Mouse (Mus musculus) forebrain, embryonic 16.5 days (tissue): ENCODE measurements around the gene 4931409K22Rik. TPM values are rescaled to one million over a fixed set of nuclear protein-coding genes. Genes with fewer than 3 reads are reported as not detected.
A peak's percentile ranks its signal among the peaks of the same experiment; 100 is the strongest.

Experiments used
- ATAC-seq: fragments of 200-750 bp; cut with Nextera tagmentation; 2 replicates; pipeline ENCODE4 v1.8.0; 2017; ENCODE audit warnings: mild to moderate bottlenecking, moderate library complexity
- H3K27ac ChIP-seq: fragments of 300-500 bp; sonication (generic); 2 replicates; pipeline ENCODE4 v1.5.1; 2014; ENCODE audit warnings: low read length, control low read depth
- H3K27me3 ChIP-seq: fragments of 300-500 bp; sonication (generic); replicated peaks from 2 replicates; pipeline ENCODE4 v1.6.1; 2014; ENCODE audit warnings: low read length; ENCODE audit not compliant: control insufficient read depth, insufficient read depth
- H3K36me3 ChIP-seq: fragments of 300-500 bp; sonication (generic); 2 replicates; pipeline ENCODE4 v1.6.1; 2014; ENCODE audit not compliant: control insufficient read depth, insufficient read depth
- H3K4me1 ChIP-seq: fragments of 300-500 bp; sonication (generic); replicated peaks from 2 replicates; pipeline ENCODE4 v1.6.1; 2014; ENCODE audit warnings: low read length; ENCODE audit not compliant: control insufficient read depth, insufficient read depth
- H3K4me2 ChIP-seq: fragments of 300-500 bp; sonication (generic); 2 replicates; pipeline ENCODE4 v1.6.1; 2014; ENCODE audit warnings: mild to moderate bottlenecking, low read length, control low read depth
- H3K4me3 ChIP-seq: fragments of 300-500 bp; sonication (generic); replicated peaks from 2 replicates; pipeline ENCODE4 v1.5.1; 2014; ENCODE audit warnings: mild to moderate bottlenecking, low read length, control low read depth
- H3K9ac ChIP-seq: fragments of 300-500 bp; sonication (generic); replicated peaks from 2 replicates; pipeline ENCODE4 v1.6.1; 2014; ENCODE audit warnings: low read depth, low read length, control low read depth
- H3K9me3 ChIP-seq: fragments of 300-500 bp; sonication (generic); 2 replicates; pipeline ENCODE4 v1.6.1; 2016; ENCODE audit warnings: low read length; ENCODE audit not compliant: control insufficient read depth
- WGBS: fragments of 180-500 bp; shearing (Covaris S2); extraction: QIAGEN DNeasy Blood & Tissue Kit; methylation state at CpG from one replicate; pipeline ENCODE4 v1.1.7; 2014; 5-methylcytosine and 5-hydroxymethylcytosine counted together
- polyA plus RNA-seq: library from polyadenylated mRNA; unstranded; fragments of >200 nt; fragmentation: Nextera tagmentation; extraction: Ambion mirVana; gene quantifications from 2 replicates; pipeline ENCODE4 v1.2.1, GENCODE M21; 2015

Gene 4931409K22Rik
- polyA plus RNA-seq, 1 experiment from 2014 or later = 0.35 TPM

- no peaks in the 10 kb centered on the region for H3K36me3 ChIP-seq
- ATAC-seq = no peak; the same call in 1 of the 2 replicates
- WGBS = 48% methylated on average over 2 of the region's 2 CpGs
- no peaks in the 10 kb centered on the region for H3K9me3 ChIP-seq
- H3K4me2 ChIP-seq = peak overlapping the region; percentile 50
- H3K9ac ChIP-seq = peak overlapping the region; percentile 44
- peaks cover 14% of the 10 kb centered on the region for H3K4me1 ChIP-seq
- H3K27ac ChIP-seq = peak overlapping the region; percentile 42
- H3K4me3 ChIP-seq = peak overlapping the region; percentile 15
- H3K27me3 ChIP-seq = no peaks in the 10 kb centered on the region
Observed at GRCm38 (mm10) chr5:24551317-24551688, 5.3 kb downstream of the 4931409K22Rik start.

GRCm38 (mm10) chr5:24550598-24551316, 5.9 kb downstream of the 4931409K22Rik start:
- Histone ChIP-seq H3K4me1 (peaks cover 14% of the 10 kb centered on the region), H3K27me3 (no peaks in the 10 kb centered on the region), H3K9ac (peak overlapping the region; percentile 44), H3K4me3 (peak overlapping the region; percentile 15), H3K4me2 (peak overlapping the region; percentile 50), H3K36me3 (no peaks in the 10 kb centered on the region), H3K9me3 (no peaks in the 10 kb centered on the region), H3K27ac (peak overlapping the region; percentile 66)
- 13% methylated on average over 26 of the region's 26 CpGs for WGBS
- ATAC-seq = peak; percentile 91

DNA sequence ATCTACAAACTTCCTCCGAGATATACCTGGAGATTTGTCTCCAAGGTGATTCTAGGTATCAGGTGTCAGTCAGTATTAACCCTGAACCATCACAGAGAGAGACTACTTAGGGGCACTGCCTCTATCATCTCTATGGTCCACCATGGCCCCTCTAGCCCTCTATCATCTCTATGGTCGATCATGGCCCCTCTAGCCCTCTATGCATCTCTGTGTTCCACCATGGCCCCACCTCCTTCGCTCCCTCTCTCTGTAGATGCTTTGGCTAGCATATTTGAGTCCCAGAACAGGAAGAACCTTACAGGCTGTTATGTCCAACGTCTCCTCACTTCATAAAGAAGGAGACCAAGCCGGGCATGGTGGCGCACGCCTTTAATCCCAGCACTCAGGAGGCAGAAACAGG, 14.0 kb downstream of the 4931409K22Rik start:
- Histone ChIP-seq H3K4me1 (no peaks in the 10 kb centered on the region), H3K9ac (no peak overlapping the region), H3K4me2 (no peak overlapping the region), H3K36me3 (no peaks in the 10 kb centered on the region), H3K27ac (no peak overlapping the region), H3K27me3 (no peaks in the 10 kb centered on the region), H3K4me3 (no peak overlapping the region), H3K9me3 (no peaks in the 10 kb centered on the region)
- ATAC-seq = no peak
- 85% methylated on average over 7 of the region's 7 CpGs for WGBS

- H3K4me1 ChIP-seq = 0 out of 2 replicates have a peak, but pooled peaks cover 2% of the 10 kb centered on the region
- WGBS = 47% methylated on average over 6 of the region's 6 CpGs
- H3K27me3 ChIP-seq = no peaks in the 10 kb centered on the region
- no peaks in the 10 kb centered on the region for H3K36me3 ChIP-seq
- no peak overlapping the region for H3K9ac ChIP-seq
- no peak for ATAC-seq
- H3K4me2 ChIP-seq = no peak overlapping the region
- no peak overlapping the region for H3K4me3 ChIP-seq
- H3K9me3 ChIP-seq = no peaks in the 10 kb centered on the region
- H3K27ac ChIP-seq = no peak overlapping the region
Observed at GRCm38 (mm10) chr5:24541144-24541569, 15.5 kb downstream of the 4931409K22Rik start.

DNA sequence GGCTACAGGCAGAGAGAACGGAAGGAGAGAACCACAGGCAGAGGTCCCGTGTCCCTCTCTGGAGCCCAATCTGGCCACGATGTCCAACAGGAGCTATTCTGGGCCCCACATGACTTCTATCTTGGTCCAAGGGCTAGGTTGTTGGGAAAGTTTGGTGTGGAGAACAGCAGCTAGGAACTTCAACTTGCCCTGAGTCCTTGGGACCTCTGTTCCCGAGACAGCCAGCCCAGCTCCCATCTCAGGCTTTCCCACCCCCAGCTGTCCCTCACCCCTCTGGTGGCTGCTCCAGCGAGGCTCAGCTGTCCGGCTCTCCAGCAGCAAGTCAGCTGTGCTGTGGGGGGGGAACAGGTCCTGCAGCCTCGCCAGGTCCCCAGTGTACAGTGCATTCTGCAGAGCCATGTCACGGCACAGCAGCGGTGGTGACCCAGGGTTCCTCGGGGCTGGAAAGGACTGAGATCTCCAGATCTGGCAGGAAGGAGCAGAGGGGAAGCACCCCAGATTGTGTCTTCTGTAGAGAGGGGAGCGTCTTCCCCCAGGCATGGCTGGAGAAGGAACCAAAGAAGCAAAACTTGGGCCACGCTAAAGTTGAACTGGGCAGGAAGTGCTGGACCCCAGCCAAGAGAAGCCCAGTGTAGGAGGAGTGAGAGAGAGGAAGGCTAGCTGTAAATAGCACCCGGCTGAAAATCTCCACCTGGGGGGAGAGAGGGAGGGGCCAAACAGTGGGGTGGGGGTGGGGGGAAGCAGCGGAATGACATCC, 16.0 kb downstream of the 4931409K22Rik start, which contains the start of gene Asb10:
TSS of gene Asb10 (minus strand) at position 592 of the 757 bp plus-strand sequence.
- H3K27ac ChIP-seq = no peak within 1 kb of the TSS
- no peaks in the 10 kb centered on the region for H3K9me3 ChIP-seq
- no peak for ATAC-seq
- H3K4me1 ChIP-seq = 0 out of 2 replicates have a peak, but pooled peaks cover 2% of the 10 kb centered on the region
- 54% methylated on average over 14 of the region's 14 CpGs for WGBS
- H3K36me3 ChIP-seq = no peaks in the 10 kb centered on the region
- H3K4me3 ChIP-seq = no peak within 1 kb of the TSS
- no peaks in the 10 kb centered on the region for H3K27me3 ChIP-seq
- H3K4me2 ChIP-seq = no peak within 1 kb of the TSS
- H3K9ac ChIP-seq = no peak within 1 kb of the TSS

DNA sequence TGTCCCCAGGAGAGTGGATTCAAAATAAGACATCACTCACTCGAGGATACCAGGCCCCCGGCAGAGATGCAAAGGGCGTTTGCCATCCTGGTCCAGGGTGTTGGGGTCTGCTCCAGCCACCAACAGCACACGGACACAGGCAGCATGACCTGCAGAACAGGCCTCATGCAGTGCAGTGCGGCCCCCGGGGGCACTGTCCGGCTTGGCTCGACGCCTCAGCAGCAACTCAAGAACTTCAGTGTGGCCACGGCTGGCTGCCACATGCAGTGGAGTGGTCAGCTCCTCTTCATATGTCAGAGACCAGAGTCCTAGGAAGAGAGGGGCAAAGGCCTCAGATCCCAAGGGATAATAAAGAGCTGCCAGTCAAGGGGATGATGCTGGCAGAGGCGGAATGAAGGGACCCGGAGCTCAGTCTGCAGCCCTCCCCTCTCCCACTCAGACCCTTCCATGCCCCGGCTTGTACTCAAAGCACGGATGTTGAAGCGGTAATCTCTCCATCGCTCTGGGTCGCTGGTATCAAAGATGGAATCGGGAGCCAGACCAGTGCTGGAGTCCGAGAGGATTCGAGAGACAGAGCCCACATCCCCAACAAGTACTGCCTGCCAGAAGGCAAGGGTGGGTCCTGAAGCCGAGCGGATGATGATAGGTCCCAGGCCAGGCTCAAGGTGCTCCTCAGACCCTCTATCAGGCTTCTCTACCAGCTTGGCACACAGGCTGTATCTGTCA, 16.9 kb downstream of the 4931409K22Rik start:
- no peaks in the 10 kb centered on the region for H3K27me3 ChIP-seq
- no peaks in the 10 kb centered on the region for H3K9me3 ChIP-seq
- 0 out of 2 replicates have a peak, but pooled peaks cover 2% of the 10 kb centered on the region for H3K4me1 ChIP-seq
- no peaks in the 10 kb centered on the region for H3K36me3 ChIP-seq
- ATAC-seq = no peak
- H3K4me2 ChIP-seq = no peak overlapping the region
- no peak overlapping the region for H3K27ac ChIP-seq
- H3K4me3 ChIP-seq = no peak overlapping the region
- WGBS = 84% methylated on average over 22 of the region's 22 CpGs
- no peak overlapping the region for H3K9ac ChIP-seq

- H3K36me3 ChIP-seq = no peaks in the 10 kb centered on the region
- no peaks in the 10 kb centered on the region for H3K27me3 ChIP-seq
- H3K27ac ChIP-seq = no peak overlapping the region
- H3K9ac ChIP-seq = no peak overlapping the region
- 0 out of 2 replicates have a peak, but pooled peaks cover 2% of the 10 kb centered on the region for H3K4me1 ChIP-seq
- ATAC-seq = no peak
- 64% methylated on average over 16 of the region's 16 CpGs for WGBS
- H3K4me2 ChIP-seq = no peak overlapping the region
- no peak overlapping the region for H3K4me3 ChIP-seq
- H3K9me3 ChIP-seq = no peaks in the 10 kb centered on the region
Observed at GRCm38 (mm10) chr5:24537618-24538017, 19.0 kb downstream of the 4931409K22Rik start.

GRCm38 (mm10) chr5:24536511-24536910, 20.1 kb downstream of the 4931409K22Rik start:
- no peak overlapping the region for H3K9ac ChIP-seq
- no peak for ATAC-seq
- H3K4me2 ChIP-seq = no peak overlapping the region
- H3K27ac ChIP-seq = no peak overlapping the region
- H3K36me3 ChIP-seq = no peaks in the 10 kb centered on the region
- 0 out of 2 replicates have a peak, but pooled peaks cover 2% of the 10 kb centered on the region for H3K4me1 ChIP-seq
- H3K9me3 ChIP-seq = no peaks in the 10 kb centered on the region
- 32% methylated on average over 5 of the region's 5 CpGs for WGBS
- no peaks in the 10 kb centered on the region for H3K27me3 ChIP-seq
- no peak overlapping the region for H3K4me3 ChIP-seq

DNA sequence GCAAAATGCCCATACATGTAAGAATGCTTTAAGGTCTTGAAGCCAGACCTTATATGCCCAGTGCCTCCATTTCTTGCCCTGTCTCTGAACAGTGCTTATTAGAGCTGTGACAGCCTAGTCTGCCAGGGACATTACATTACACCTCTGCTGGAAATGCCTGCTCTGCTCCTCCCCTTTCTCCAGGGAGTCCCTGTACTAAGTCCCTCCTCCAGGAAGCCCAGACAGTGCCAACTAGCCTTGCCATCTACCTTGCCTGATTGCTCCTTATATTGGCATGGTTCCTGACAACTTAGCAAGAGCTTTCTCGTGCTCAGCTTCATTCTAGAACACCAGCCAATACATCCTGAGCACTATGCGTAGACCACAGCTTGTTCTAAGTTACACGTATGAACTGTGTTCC, 20.9 kb downstream of the 4931409K22Rik start:
- Histone ChIP-seq H3K27ac (no peak overlapping the region), H3K4me3 (no peak overlapping the region), H3K9me3 (no peaks in the 10 kb centered on the region), H3K9ac (no peak overlapping the region), H3K27me3 (no peaks in the 10 kb centered on the region), H3K4me2 (no peak overlapping the region), H3K4me1 (0 out of 2 replicates have a peak, but pooled peaks cover 2% of the 10 kb centered on the region), H3K36me3 (no peaks in the 10 kb centered on the region)
- 67% methylated on average over 3 of the region's 3 CpGs for WGBS
- no peak for ATAC-seq
